Mouse (Mus musculus): ENCODE results near the gene Pcf11.
A peak's percentile ranks its signal among the peaks of the same experiment; 100 is the strongest.

Gene Pcf11

GRCm38 (mm10) chr7:92637021-92637625, 32.6 kb downstream of the Pcf11 start, which contains the start of gene Ankrd42:
Gene Ankrd42, minus strand, starts transcription at chr7:92637142.
- DNase-seq: peak; percentile 79 to 88

- peak in 1 of 2 experiments; percentile 8 for DNase-seq
These were observed 33.3 kb downstream of the Pcf11 start for GRCm38 (mm10) chr7:92636295-92637011.

- no peak for DNase-seq
These were observed 39.6 kb downstream of the Pcf11 start for GRCm38 (mm10) chr7:92630167-92630566.

GRCm38 (mm10) chr7:92624488-92624887, 45.2 kb downstream of the Pcf11 start:
- no peak for DNase-seq

- no peak for DNase-seq
These were observed 58.9 kb downstream of the Pcf11 start for GRCm38 (mm10) chr7:92610830-92611229.

GRCm38 (mm10) chr7:92604961-92605360, 64.8 kb downstream of the Pcf11 start:
- DNase-seq: no peak
